Mouse (Mus musculus): ENCODE measurements at regions not wholly inside any gene's neighbourhood (a gene's known extent, or its start where the extent isn't known, plus 50 kb on each side); places are given as distances from the start of the nearest gene placed in this dataset.

DNA sequence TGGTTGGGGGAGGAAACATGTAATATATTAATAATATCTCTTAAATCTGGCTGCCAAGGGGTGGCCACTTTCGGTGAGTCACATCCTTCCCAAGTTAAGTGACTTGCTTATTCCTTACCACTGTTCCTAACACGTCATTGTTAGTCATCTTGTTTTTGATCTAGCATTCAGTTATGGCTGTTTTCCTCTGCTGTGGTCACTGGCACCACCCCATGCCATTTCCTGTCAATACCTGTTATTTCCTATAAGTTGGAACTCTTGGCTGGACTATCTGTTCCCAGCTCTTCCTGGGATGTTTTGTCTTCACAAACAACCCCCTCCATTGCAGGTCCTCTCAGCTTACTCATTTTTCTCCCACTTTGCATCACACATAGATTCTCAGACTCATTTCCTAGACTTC is 703.5 kb upstream of the Tmem132c start:
- TF ChIP-seq GATA1 (IDR thresholded peaks at IDR 0.05; ENCODE audit: borderline replicate concordance, low read length): no peak
- no peak for TF ChIP-seq FLI1 (IDR thresholded peaks at IDR 0.05; ENCODE audit: low read length)
